Mouse (Mus musculus): ENCODE results near the gene Asic1. TPM values are rescaled to one million over a fixed set of nuclear protein-coding genes. Genes with fewer than 3 reads are reported as not detected.
A peak's percentile ranks its signal among the peaks of the same experiment; 100 is the strongest.

Asic1 gene
- 59.3 and 68.9 TPM in 2 replicates for polyA plus RNA-seq (2015; fragmentation: Nextera tagmentation; extraction: Ambion mirVana)

DNA sequence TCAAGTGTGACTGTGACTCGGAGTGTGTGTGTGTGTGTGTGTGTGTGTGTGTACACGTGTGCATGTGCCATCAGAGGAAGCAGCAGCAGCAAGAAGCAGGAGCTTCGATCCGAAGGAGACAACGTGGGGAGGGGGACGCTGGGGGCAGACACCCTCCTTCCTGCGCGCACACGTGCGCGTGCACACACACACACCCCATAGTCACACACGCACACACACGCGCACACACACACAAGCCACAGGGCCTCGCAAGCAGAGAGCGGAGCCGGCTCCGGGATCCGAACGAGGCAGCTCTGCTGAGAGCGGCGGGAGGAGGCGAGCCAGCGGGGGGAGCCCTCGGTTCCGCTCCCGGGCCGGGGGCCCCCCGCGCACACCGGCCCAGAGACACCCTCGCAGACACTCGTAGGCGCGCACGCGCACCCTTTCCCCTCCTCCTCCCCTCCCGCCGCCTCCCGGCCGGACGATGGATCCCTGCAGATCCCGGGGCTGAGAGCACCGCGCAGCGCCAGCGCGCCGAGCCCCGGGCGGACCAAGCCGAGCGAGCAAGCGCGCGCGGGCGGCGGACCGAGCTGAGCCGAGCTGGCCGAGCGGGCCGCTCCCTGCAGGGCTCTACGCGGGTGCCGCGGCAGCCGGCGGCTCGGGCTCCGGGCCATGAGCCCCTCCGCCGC is at the start of gene Asic1:
TSS of gene Asic1 (plus strand) at position 215 of the 668 bp plus-strand sequence.
- under 1% methylated on average over 45 of the region's 74 CpGs for WGBS
- Histone ChIP-seq H3K4me3 (replicated peaks) (peak within 1 kb of the TSS; percentile 69), H3K9ac (replicated peaks) (peak within 1 kb of the TSS; percentile 93), H3K27ac (replicated peaks) (peak within 1 kb of the TSS; percentile 94), H3K9me3 (replicated peaks) (no peaks in the 10 kb centered on the region), H3K36me3 (0 out of 2 replicates have a peak, but pooled peaks cover 4% of the 10 kb centered on the region), H3K4me2 (peak within 1 kb of the TSS; percentile 80), H3K27me3 (replicated peaks) (no peaks in the 10 kb centered on the region), H3K4me1 (peaks cover 80% of the 10 kb centered on the region)
- ATAC-seq (ENCODE audit: low FRiP score): peak; percentile 73

DNA sequence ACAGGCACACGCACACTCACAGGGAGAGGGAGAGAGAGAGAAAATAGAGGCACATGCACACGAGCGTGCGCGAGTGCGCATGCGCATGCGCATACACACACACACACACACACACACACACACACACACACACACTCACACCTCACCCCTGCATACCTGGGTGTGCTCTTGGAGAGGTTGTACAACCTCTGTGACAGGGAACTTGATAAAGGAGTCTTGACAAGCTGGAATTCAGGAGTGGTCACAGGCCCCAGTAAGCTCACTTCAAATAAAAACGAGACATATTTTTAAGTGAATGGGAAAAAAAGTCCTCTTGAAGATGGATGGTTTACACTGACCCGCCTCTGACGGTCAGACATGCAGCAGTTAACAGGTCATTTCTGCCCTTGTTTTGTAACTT is 48.1 kb upstream of the Asic1 start:
- peaks cover 20% of the 10 kb centered on the region for H3K36me3 ChIP-seq
- no peak overlapping the region for H3K27ac ChIP-seq (replicated peaks)
- H3K27me3 ChIP-seq (replicated peaks): no peaks in the 10 kb centered on the region
- H3K9me3 ChIP-seq (replicated peaks): no peaks in the 10 kb centered on the region
- WGBS: 97% methylated on average over 10 of the region's 11 CpGs
- peaks cover 10% of the 10 kb centered on the region for H3K4me1 ChIP-seq
- H3K4me2 ChIP-seq: no peak overlapping the region
- no peak for ATAC-seq (ENCODE audit: low FRiP score)
- H3K9ac ChIP-seq (replicated peaks): no peak overlapping the region
- H3K4me3 ChIP-seq (replicated peaks): no peak overlapping the region

DNA sequence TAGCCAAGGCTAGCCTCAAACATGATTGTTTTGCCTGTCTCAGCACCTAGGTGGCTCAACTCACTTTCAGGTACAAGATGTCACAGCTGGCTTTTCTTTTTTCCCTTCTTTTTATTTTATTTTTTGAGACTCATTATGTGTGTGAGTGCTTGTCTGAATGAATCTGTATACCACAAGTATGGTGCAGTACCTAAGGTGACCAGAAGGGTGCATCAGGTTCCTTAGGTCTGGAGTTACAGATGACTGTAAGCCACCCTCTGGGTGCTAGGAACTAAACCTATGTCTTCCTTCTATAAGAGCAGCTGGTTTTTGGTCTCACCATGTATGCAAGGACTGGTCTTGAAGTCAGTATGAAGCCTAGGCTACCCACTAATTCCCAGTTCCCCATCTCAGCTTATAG is 38.5 kb upstream of the Asic1 start:
- no peak overlapping the region for H3K27ac ChIP-seq (replicated peaks)
- no peak overlapping the region for H3K4me3 ChIP-seq (replicated peaks)
- no peaks in the 10 kb centered on the region for H3K9me3 ChIP-seq (replicated peaks)
- no peak for ATAC-seq (ENCODE audit: low FRiP score)
- H3K27me3 ChIP-seq (replicated peaks): no peaks in the 10 kb centered on the region
- H3K4me1 ChIP-seq: peaks cover 6% of the 10 kb centered on the region
- H3K9ac ChIP-seq (replicated peaks): no peak overlapping the region
- no peak overlapping the region for H3K4me2 ChIP-seq
- H3K36me3 ChIP-seq: peaks cover 45% of the 10 kb centered on the region

DNA sequence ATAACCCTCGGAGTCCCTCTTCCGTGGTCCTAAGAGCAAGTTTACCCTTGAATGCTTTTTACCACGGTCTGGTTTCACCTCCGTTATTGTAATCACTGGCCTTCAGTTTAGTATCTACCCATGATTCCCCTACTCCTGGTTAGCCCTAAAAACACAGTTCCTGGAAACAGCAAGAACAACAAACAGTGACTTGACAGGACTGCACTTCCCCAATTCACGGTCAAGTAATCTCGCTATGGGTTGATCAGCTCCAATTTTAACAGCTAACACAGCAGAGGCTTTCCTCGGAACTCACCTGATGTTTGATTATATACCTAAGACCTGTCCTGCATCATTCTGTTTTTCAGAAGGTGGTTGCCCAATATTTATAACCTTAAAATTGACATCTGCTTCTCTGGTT is 35.5 kb upstream of the Asic1 start:
- H3K9ac ChIP-seq (replicated peaks): no peak overlapping the region
- 94% methylated on average over 7 of the region's 7 CpGs for WGBS

DNA sequence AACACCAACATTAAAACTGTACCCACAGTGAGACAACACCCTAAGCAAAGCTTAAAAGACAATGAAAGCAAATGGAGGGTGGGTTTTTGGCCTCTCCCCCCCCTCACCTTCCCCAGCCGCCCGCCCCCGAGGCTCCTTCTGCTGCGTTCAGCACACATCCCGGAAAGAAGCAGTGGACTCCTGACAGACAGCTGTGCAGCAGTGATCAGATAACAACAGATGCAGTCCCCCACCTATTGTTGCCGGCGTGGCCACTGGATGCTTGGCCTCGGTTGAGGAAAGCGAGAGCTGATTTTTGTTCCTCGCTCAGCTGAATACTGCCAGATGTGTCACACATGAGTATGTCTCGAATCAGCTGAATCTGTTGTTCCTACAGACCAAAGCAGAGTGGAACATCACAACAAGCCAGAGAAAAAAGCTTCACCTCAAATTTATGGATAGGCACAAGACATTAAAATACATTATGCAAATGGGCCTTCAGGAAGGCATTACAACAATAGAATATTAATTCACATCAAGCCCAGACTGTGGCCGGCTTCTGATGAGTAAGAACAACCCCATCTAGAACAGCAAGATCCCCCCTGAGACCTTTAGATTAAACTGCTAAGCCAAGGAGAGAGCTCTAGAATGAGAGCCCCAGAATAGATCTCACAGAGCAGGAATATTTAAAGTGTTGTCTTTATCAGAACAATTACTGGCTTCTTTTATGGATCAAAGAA is 32.6 kb upstream of the Asic1 start:
- Histone ChIP-seq H3K36me3 (peaks cover 13% of the 10 kb centered on the region), H3K9ac (replicated peaks) (peak overlapping the region; percentile 3; the same call in 1 of the 2 replicates), H3K27ac (replicated peaks) (peak overlapping the region; percentile 86), H3K27me3 (replicated peaks) (no peaks in the 10 kb centered on the region), H3K4me2 (peak overlapping the region; percentile 38), H3K4me3 (replicated peaks) (no peak overlapping the region; the same call in 1 of the 2 replicates), H3K9me3 (replicated peaks) (no peaks in the 10 kb centered on the region), H3K4me1 (peaks cover 23% of the 10 kb centered on the region)
- peak; percentile 46; the same call in 1 of the 2 replicates for ATAC-seq (ENCODE audit: low FRiP score)
- 27% methylated on average over 12 of the region's 12 CpGs for WGBS

More for the DNA sequence above, 35.5 kb upstream of the Asic1 start:
- H3K27me3 ChIP-seq (replicated peaks): no peaks in the 10 kb centered on the region
- no peak for ATAC-seq (ENCODE audit: low FRiP score)
- no peak overlapping the region for H3K27ac ChIP-seq (replicated peaks)
- H3K9me3 ChIP-seq (replicated peaks): no peaks in the 10 kb centered on the region
- H3K4me3 ChIP-seq (replicated peaks): no peak overlapping the region
- peaks cover 31% of the 10 kb centered on the region for H3K36me3 ChIP-seq
- peaks cover 21% of the 10 kb centered on the region for H3K4me1 ChIP-seq
- no peak overlapping the region for H3K4me2 ChIP-seq

DNA sequence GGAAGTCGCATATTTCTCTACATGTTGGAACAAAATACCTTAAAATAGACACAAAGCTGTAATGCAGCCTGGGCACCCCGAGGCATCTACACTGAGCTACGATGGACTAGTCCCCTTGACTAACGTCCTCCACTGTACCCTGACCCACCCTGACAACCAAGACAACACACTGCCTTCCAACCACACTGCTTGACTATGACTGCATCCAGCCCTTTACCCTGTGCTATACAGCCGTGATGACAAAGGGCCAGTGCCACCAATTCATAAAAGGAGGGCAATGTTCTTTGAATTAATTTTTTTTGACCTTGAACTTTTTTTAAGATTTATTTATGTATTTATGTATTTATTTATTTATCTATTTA is 32.1 kb upstream of the Asic1 start:
- Histone ChIP-seq H3K4me3 (replicated peaks) (no peak overlapping the region), H3K27ac (replicated peaks) (peak overlapping the region; percentile 86), H3K4me1 (peaks cover 27% of the 10 kb centered on the region), H3K36me3 (peaks cover 12% of the 10 kb centered on the region; the same call in 1 of the 2 replicates), H3K9ac (replicated peaks) (no peak overlapping the region), H3K9me3 (replicated peaks) (no peaks in the 10 kb centered on the region), H3K27me3 (replicated peaks) (no peaks in the 10 kb centered on the region), H3K4me2 (no peak overlapping the region)
- 0 out of 2 replicates have a peak, but pooled peaks have one; percentile 51 for ATAC-seq (ENCODE audit: low FRiP score)
- 53% methylated on average over 5 of the region's 5 CpGs for WGBS

DNA sequence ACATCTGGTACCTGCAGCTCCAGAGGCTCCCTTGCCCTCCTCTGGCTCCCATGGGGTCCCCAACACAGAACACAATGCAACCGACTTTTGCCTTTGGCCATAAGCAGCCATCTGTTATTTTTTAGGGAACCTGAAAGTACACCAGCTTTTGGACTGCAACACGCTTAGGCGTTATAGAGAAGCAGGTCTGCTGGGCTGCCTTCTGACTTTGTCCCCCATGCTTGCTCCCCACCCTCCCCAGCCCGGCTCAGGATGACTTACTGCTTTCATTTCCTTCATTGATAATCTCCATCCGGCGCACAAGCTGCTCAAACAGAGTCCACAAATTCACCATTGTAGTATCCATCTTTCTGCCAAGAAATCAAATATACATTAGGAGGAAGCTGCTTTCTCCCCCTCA is 27.5 kb upstream of the Asic1 start:
- no peak for ATAC-seq (ENCODE audit: low FRiP score)
- Histone ChIP-seq H3K27ac (replicated peaks) (peak overlapping the region; percentile 58), H3K36me3 (0 out of 2 replicates have a peak, but pooled peaks cover 2% of the 10 kb centered on the region), H3K4me2 (peak overlapping the region; percentile 22), H3K4me1 (peaks cover 48% of the 10 kb centered on the region), H3K4me3 (replicated peaks) (no peak overlapping the region), H3K27me3 (replicated peaks) (no peaks in the 10 kb centered on the region), H3K9ac (replicated peaks) (no peak overlapping the region), H3K9me3 (replicated peaks) (no peaks in the 10 kb centered on the region)
- 23% methylated on average over 6 of the region's 6 CpGs for WGBS

DNA sequence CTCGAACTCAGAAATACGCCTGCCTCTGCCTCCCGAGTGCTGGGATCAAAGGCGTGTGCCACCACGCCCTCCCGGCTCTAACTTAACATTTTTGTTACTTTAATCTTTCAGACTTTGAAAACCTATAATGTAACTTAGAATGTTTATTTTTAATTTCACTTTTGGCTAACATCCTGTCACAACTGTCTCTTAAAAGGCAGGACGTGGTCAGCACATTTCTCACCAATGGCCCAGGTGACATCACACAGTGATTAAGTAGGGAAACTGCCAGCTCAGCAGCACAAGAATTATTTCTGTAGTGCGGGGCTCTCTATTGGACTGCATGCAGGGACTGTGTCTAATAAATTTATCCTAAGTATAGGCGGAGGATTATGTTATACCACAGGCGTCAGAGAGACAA is 26.3 kb upstream of the Asic1 start:
- WGBS: 59% methylated on average over 10 of the region's 10 CpGs
- H3K9me3 ChIP-seq (replicated peaks): no peaks in the 10 kb centered on the region
- H3K36me3 ChIP-seq: 0 out of 2 replicates have a peak, but pooled peaks cover 2% of the 10 kb centered on the region
- H3K4me2 ChIP-seq: no peak overlapping the region
- H3K4me3 ChIP-seq (replicated peaks): no peak overlapping the region
- ATAC-seq (ENCODE audit: low FRiP score): no peak
- no peak overlapping the region for H3K9ac ChIP-seq (replicated peaks)
- peaks cover 53% of the 10 kb centered on the region for H3K4me1 ChIP-seq
- H3K27me3 ChIP-seq (replicated peaks): no peaks in the 10 kb centered on the region
- peak overlapping the region; percentile 18; the same call in 1 of the 2 replicates for H3K27ac ChIP-seq (replicated peaks)

DNA sequence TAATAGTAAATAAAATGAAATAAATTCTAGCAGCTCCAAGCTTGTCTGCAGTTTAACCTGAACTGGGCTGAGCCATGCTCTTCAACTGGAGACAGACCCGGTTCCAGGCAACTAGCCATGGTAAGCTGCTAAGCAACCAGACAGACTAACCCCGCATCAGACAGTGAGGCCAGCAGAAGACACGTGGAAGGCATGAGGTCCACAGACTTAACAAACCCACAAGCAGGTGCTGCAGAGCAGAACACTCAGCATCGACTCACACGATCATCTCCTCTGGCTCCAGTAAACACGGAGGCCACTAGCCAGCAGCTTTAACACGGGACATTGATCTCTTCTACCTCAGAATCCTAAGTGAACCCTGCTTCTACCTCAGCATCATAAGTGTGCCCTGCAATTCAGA is 25.4 kb upstream of the Asic1 start:
- Histone ChIP-seq H3K36me3 (0 out of 2 replicates have a peak, but pooled peaks cover 2% of the 10 kb centered on the region), H3K9ac (replicated peaks) (no peak overlapping the region), H3K4me3 (replicated peaks) (no peak overlapping the region), H3K4me1 (peaks cover 63% of the 10 kb centered on the region), H3K27me3 (replicated peaks) (no peaks in the 10 kb centered on the region), H3K9me3 (replicated peaks) (no peaks in the 10 kb centered on the region), H3K4me2 (peak overlapping the region; percentile 28), H3K27ac (replicated peaks) (peak overlapping the region; percentile 62)
- ATAC-seq (ENCODE audit: low FRiP score): no peak
- WGBS: 21% methylated on average over 7 of the region's 7 CpGs

DNA sequence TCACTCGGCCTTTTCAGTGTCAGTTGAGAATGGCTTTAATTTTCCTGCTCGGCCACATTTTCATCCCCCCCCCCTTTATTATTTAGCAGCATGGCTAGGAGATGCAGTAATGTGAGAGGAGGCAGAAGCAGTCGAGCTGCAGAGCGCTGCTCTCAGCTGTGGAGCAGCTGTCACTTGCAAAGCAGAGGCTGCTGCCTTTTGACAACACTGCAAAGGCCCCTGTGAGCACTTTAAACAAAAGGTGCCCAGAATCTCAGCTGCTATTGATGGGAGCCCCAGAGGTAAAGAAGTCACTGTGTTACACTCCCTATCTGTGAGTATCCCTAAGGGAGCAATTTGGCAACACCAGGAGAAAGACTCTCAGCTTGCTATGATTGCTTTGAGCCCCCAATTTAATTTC is 21.8 kb upstream of the Asic1 start:
- ATAC-seq (ENCODE audit: low FRiP score): no peak
- no peaks in the 10 kb centered on the region for H3K9me3 ChIP-seq (replicated peaks)
- no peak overlapping the region for H3K4me3 ChIP-seq (replicated peaks)
- H3K9ac ChIP-seq (replicated peaks): 0 out of 2 replicates have a peak overlapping the region, but pooled peaks have one; percentile 20
- H3K4me2 ChIP-seq: peak overlapping the region; percentile 94
- no peaks in the 10 kb centered on the region for H3K27me3 ChIP-seq (replicated peaks)
- WGBS: 7% methylated on average over 4 of the region's 4 CpGs
- H3K4me1 ChIP-seq: peaks cover 77% of the 10 kb centered on the region
- no peaks in the 10 kb centered on the region for H3K36me3 ChIP-seq
- H3K27ac ChIP-seq (replicated peaks): peak overlapping the region; percentile 75

DNA sequence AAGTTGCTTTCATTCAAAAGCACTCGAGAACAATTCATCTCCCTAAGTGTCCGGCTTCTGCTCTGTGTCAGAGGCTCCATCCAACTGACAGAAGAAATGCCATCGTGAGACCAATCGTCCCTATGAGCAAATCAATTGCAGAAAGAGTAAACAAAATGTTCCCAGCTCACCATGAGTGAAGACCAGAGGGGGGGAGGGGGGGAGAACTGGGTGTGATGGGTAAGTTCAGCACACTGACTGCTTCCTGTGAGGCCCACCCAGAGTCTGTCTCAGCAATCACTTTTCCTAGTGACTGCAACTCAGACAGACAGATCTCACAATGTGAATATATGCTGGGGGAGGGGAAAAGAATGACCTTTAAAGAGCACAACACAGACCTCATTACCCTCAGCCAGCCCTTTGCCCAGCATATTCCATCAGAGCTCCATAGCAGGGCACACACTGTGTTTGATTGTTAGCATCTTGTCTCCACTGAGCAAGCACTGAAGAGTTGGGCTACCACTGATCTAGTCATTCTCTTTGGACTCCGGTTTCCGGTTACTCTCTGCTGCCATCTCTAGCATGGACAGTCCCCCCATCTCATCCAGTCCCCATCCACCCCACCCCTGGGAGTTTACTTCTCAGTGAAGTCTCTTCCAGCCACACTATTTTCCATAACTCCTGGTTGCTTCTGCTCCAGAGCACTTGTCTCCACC is 21.0 kb upstream of the Asic1 start:
- peak overlapping the region; percentile 94 for H3K4me2 ChIP-seq
- H3K9ac ChIP-seq (replicated peaks): no peak overlapping the region
- no peaks in the 10 kb centered on the region for H3K27me3 ChIP-seq (replicated peaks)
- H3K27ac ChIP-seq (replicated peaks): peak overlapping the region; percentile 75
- WGBS: 16% methylated on average over 6 of the region's 6 CpGs
- H3K36me3 ChIP-seq: no peaks in the 10 kb centered on the region
- peaks cover 78% of the 10 kb centered on the region for H3K4me1 ChIP-seq
- ATAC-seq (ENCODE audit: low FRiP score): no peak
- H3K9me3 ChIP-seq (replicated peaks): no peaks in the 10 kb centered on the region
- no peak overlapping the region for H3K4me3 ChIP-seq (replicated peaks)
